1 mouse cellular context compared by ENCODE assay signal in genomic region chr16:91645995-91646602, GRCm38 (mm10).
A peak's percentile ranks its signal among the peaks of the same experiment; 100 is the strongest.
TF ChIP-seq lines count a peak whose summit lies in the region.

No protein-coding gene starts in this region.

TF ChIP-seq in CH12.LX, 34 proteins besides CTCF, POLR2A, EP300 and RAD21:
- TF ChIP-seq MAFK (IDR thresholded peaks at IDR 0.05; ENCODE audit: insufficient replicate concordance, low read length) = no peak
- TF ChIP-seq TCF12 (IDR thresholded peaks at IDR 0.05; ENCODE audit: low read depth, low read length) = peak; percentile 44; the same call in 1 of the 2 replicates
- no peak for TF ChIP-seq RCOR1 (conservative IDR thresholded peaks at IDR 0.05; ENCODE audit: low read depth, low read length)
- TF ChIP-seq USF2 (conservative IDR thresholded peaks at IDR 0.05; ENCODE audit: low read depth, low read length) = 0 out of 2 replicates have a peak, but pooled peaks have one; percentile 12
- no peak; the same call in 1 of the 2 replicates for TF ChIP-seq IRF4 (IDR thresholded peaks at IDR 0.05; ENCODE audit: low read depth, low read length)
- no peak for TF ChIP-seq USF1 (IDR thresholded peaks at IDR 0.05; ENCODE audit: low read depth, low read length)
- TF ChIP-seq JUN (IDR thresholded peaks at IDR 0.05; ENCODE audit: insufficient read depth, low read depth, low read length) = no peak
- peak; percentile 44 for TF ChIP-seq SMC3 (IDR thresholded peaks at IDR 0.05; ENCODE audit: low read depth, low read length)
- no peak for TF ChIP-seq UBTF (IDR thresholded peaks at IDR 0.05; ENCODE audit: low read depth, low read length)
- peak; percentile 99 for TF ChIP-seq MXI1 (IDR thresholded peaks at IDR 0.05; ENCODE audit: low read depth, low read length)
- peak; percentile 98 for TF ChIP-seq SIN3A (IDR thresholded peaks at IDR 0.05; ENCODE audit: low read length)
- TF ChIP-seq NELFE (IDR thresholded peaks at IDR 0.05; ENCODE audit: low read depth, low read length) = 0 out of 2 replicates have a peak, but pooled peaks have one; percentile 35
- TF ChIP-seq CHD2 (IDR thresholded peaks at IDR 0.05; ENCODE audit: low read length) = peak; percentile 2; the same call in 1 of the 2 replicates
- TF ChIP-seq BHLHE40 (IDR thresholded peaks at IDR 0.05; ENCODE audit: low read depth, low read length) = peak; percentile 91
- peak; percentile 86 for TF ChIP-seq ELF1 (IDR thresholded peaks at IDR 0.05; ENCODE audit: low read depth, low read length)
- TF ChIP-seq ETS1 (conservative IDR thresholded peaks at IDR 0.05; ENCODE audit: low read depth, low read length) = 0 out of 2 replicates have a peak, but pooled peaks have one; percentile 40
- TF ChIP-seq MAZ (IDR thresholded peaks at IDR 0.05; ENCODE audit: low read depth, low read length) = peak; percentile 66; the same call in 1 of the 2 replicates
- peak; percentile 98 for TF ChIP-seq MYC (IDR thresholded peaks at IDR 0.05; ENCODE audit: low read depth, low read length)
- TF ChIP-seq TBP (conservative IDR thresholded peaks at IDR 0.05; ENCODE audit: low read depth, low read length) = no peak
- TF ChIP-seq CHD1 (IDR thresholded peaks at IDR 0.05; ENCODE audit: low read depth, low read length) = peak; percentile 87
- 0 out of 2 replicates have a peak, but pooled peaks have one; percentile 28 for TF ChIP-seq E2F4 (IDR thresholded peaks at IDR 0.05; ENCODE audit: insufficient replicate concordance, low read depth, low read length)
- TF ChIP-seq HCFC1 (IDR thresholded peaks at IDR 0.05; ENCODE audit: low read depth, low read length) = peak; percentile 60; the same call in 1 of the 2 replicates
- TF ChIP-seq NRF1 (IDR thresholded peaks at IDR 0.05; ENCODE audit: low read depth, low read length) = no peak
- no peak for TF ChIP-seq ZNF384 (IDR thresholded peaks at IDR 0.05; ENCODE audit: low read depth, low read length)
- TF ChIP-seq PAX5 (IDR thresholded peaks at IDR 0.05; ENCODE audit: low read length) = no peak
- peak; percentile 97 for TF ChIP-seq MAX (IDR thresholded peaks at IDR 0.05; ENCODE audit: low read length)
- TF ChIP-seq KAT2A (IDR thresholded peaks at IDR 0.05; ENCODE audit: insufficient replicate concordance, low read length) = 0 out of 2 replicates have a peak, but pooled peaks have one; percentile 25
- TF ChIP-seq JUND (conservative IDR thresholded peaks at IDR 0.05; ENCODE audit: low read depth, low read length) = 0 out of 2 replicates have a peak, but pooled peaks have one; percentile 22
- no peak for TF ChIP-seq ZMIZ1 (IDR thresholded peaks at IDR 0.05; ENCODE audit: low read depth, low read length)
- TF ChIP-seq ZKSCAN1 (IDR thresholded peaks at IDR 0.05; ENCODE audit: borderline replicate concordance, low read depth, low read length) = no peak
- no peak for TF ChIP-seq MEF2A (IDR thresholded peaks at IDR 0.05; ENCODE audit: borderline replicate concordance, low read depth, low read length)
TF ChIP-seq in CH12.LX: peak in this region for 18.
